Mouse (Mus musculus) heart, embryonic 15.5 days (tissue): ENCODE results near the gene Cabin1. TPM values are rescaled to one million over a fixed set of nuclear protein-coding genes. Genes with fewer than 3 reads are reported as not detected.

ENCODE experiments used
- ATAC-seq: fragments of 200-750 bp; cut with Nextera tagmentation; replicated peaks from 2 replicates; pipeline ENCODE4 v1.8.0; 2017; ENCODE audit warnings: low read depth, moderate TSS enrichment; ENCODE audit not compliant: insufficient number of reproducible peaks, insufficient read depth, low FRiP score
- H3K27ac ChIP-seq: fragments of 300-500 bp; sonication (generic); 2 replicates; pipeline ENCODE4 v1.5.1; 2015; ENCODE audit warnings: mild to moderate bottlenecking, inconsistent platforms
- H3K27me3 ChIP-seq: fragments of 300-500 bp; sonication (generic); 2 replicates; pipeline ENCODE4 v1.6.1; 2015; ENCODE audit warnings: inconsistent platforms
- H3K36me3 ChIP-seq: fragments of 300-500 bp; sonication (generic); 2 replicates; pipeline ENCODE4 v1.6.1; 2015; ENCODE audit warnings: mild to moderate bottlenecking, inconsistent platforms
- H3K4me1 ChIP-seq: fragments of 300-500 bp; sonication (generic); replicated peaks from 2 replicates; pipeline ENCODE4 v1.6.1; 2015; ENCODE audit warnings: inconsistent platforms
- H3K4me2 ChIP-seq: fragments of 300-500 bp; sonication (generic); 2 replicates; pipeline ENCODE4 v1.6.1; 2015; ENCODE audit warnings: inconsistent platforms, mild to moderate bottlenecking, moderate library complexity
- H3K4me3 ChIP-seq: fragments of 300-500 bp; sonication (generic); 2 replicates; pipeline ENCODE4 v1.5.1; 2015; ENCODE audit warnings: mild to moderate bottlenecking, inconsistent platforms
- H3K9ac ChIP-seq: fragments of 300-500 bp; sonication (generic); 2 replicates; pipeline ENCODE4 v1.6.1; 2015; ENCODE audit warnings: mild to moderate bottlenecking, inconsistent platforms
- H3K9me3 ChIP-seq: fragments of 300-500 bp; sonication (generic); replicated peaks from 2 replicates; pipeline ENCODE4 v1.6.1; 2016; ENCODE audit warnings: inconsistent platforms
- WGBS: fragments of 180-500 bp; shearing (Covaris S2); methylation state at CpG from one replicate; pipeline ENCODE4 v1.1.7; 2015; ENCODE audit warnings: mixed read lengths; 5-methylcytosine and 5-hydroxymethylcytosine counted together
- polyA plus RNA-seq: library from polyadenylated mRNA; unstranded; fragments of >200 nt; fragmentation: Nextera tagmentation; extraction: Ambion mirVana; gene quantifications from 2 replicates; pipeline ENCODE4 v1.2.1, GENCODE M21; 2015

The Cabin1 gene
- polyA plus RNA-seq, 1 experiment from 2014 or later: 25.2 TPM

- Histone ChIP-seq H3K9ac (no peak overlapping the region), H3K4me2 (no peak overlapping the region), H3K4me1 (peaks cover 12% of the 10 kb centered on the region), H3K27me3 (no peaks in the 10 kb centered on the region), H3K9me3 (no peaks in the 10 kb centered on the region), H3K27ac (no peak overlapping the region), H3K36me3 (no peaks in the 10 kb centered on the region), H3K4me3 (no peak overlapping the region)
- WGBS: 63% methylated on average over 14 of the region's 14 CpGs
- ATAC-seq: no peak
These were observed 130.5 kb downstream of the Cabin1 start for GRCm38 (mm10) chr10:75633576-75634139.

GRCm38 (mm10) chr10:75633048-75633447, 131.1 kb downstream of the Cabin1 start:
- Histone ChIP-seq H3K27ac (no peak overlapping the region), H3K9me3 (no peaks in the 10 kb centered on the region), H3K4me3 (no peak overlapping the region), H3K9ac (no peak overlapping the region), H3K27me3 (no peaks in the 10 kb centered on the region), H3K4me2 (no peak overlapping the region), H3K4me1 (peaks cover 12% of the 10 kb centered on the region), H3K36me3 (no peaks in the 10 kb centered on the region)
- WGBS: 69% methylated on average over 5 of the region's 5 CpGs
- ATAC-seq: peak; percentile 32; the same call in 1 of the 2 replicates

GRCm38 (mm10) chr10:75632633-75633032, 131.5 kb downstream of the Cabin1 start:
- Histone ChIP-seq H3K9ac (no peak overlapping the region), H3K9me3 (no peaks in the 10 kb centered on the region), H3K4me1 (peaks cover 12% of the 10 kb centered on the region), H3K4me3 (no peak overlapping the region), H3K27me3 (no peaks in the 10 kb centered on the region), H3K27ac (no peak overlapping the region), H3K36me3 (no peaks in the 10 kb centered on the region), H3K4me2 (no peak overlapping the region)
- no peak for ATAC-seq
- WGBS: 43% methylated on average over 5 of the region's 5 CpGs

- no peaks in the 10 kb centered on the region for H3K9me3 ChIP-seq
- WGBS: 54% methylated on average over 3 of the region's 3 CpGs
- H3K4me1 ChIP-seq: peaks cover 1% of the 10 kb centered on the region; the same call in 1 of the 2 replicates
- no peaks in the 10 kb centered on the region for H3K27me3 ChIP-seq
- H3K36me3 ChIP-seq: no peaks in the 10 kb centered on the region
- H3K4me3 ChIP-seq: no peak overlapping the region
- ATAC-seq: no peak
- H3K27ac ChIP-seq: no peak overlapping the region
- H3K4me2 ChIP-seq: no peak overlapping the region
- no peak overlapping the region for H3K9ac ChIP-seq
These were observed 136.7 kb downstream of the Cabin1 start for GRCm38 (mm10) chr10:75627490-75627889.

- no peak overlapping the region for H3K4me2 ChIP-seq
- no peak overlapping the region for H3K27ac ChIP-seq
- no peaks in the 10 kb centered on the region for H3K9me3 ChIP-seq
- WGBS: 58% methylated on average over 3 of the region's 3 CpGs
- ATAC-seq: no peak
- no peak overlapping the region for H3K4me3 ChIP-seq
- no peaks in the 10 kb centered on the region for H3K27me3 ChIP-seq
- H3K4me1 ChIP-seq: no peaks in the 10 kb centered on the region
- H3K36me3 ChIP-seq: no peaks in the 10 kb centered on the region
- H3K9ac ChIP-seq: no peak overlapping the region
These were observed 137.2 kb downstream of the Cabin1 start for GRCm38 (mm10) chr10:75626991-75627390.

- H3K4me2 ChIP-seq: no peak overlapping the region
- no peak overlapping the region for H3K9ac ChIP-seq
- H3K27me3 ChIP-seq: no peaks in the 10 kb centered on the region
- 48% methylated on average over 6 of the region's 6 CpGs for WGBS
- no peak for ATAC-seq
- no peak overlapping the region for H3K27ac ChIP-seq
- H3K4me3 ChIP-seq: no peak overlapping the region
- H3K36me3 ChIP-seq: no peaks in the 10 kb centered on the region
- H3K4me1 ChIP-seq: no peaks in the 10 kb centered on the region
- H3K9me3 ChIP-seq: no peaks in the 10 kb centered on the region
These were observed 138.2 kb downstream of the Cabin1 start for GRCm38 (mm10) chr10:75625920-75626319.

- H3K4me1 ChIP-seq: no peaks in the 10 kb centered on the region
- 43% methylated on average over 3 of the region's 3 CpGs for WGBS
- no peaks in the 10 kb centered on the region for H3K27me3 ChIP-seq
- no peak overlapping the region for H3K9ac ChIP-seq
- no peaks in the 10 kb centered on the region for H3K9me3 ChIP-seq
- ATAC-seq: no peak
- no peak overlapping the region for H3K4me3 ChIP-seq
- no peaks in the 10 kb centered on the region for H3K36me3 ChIP-seq
- H3K4me2 ChIP-seq: no peak overlapping the region
- no peak overlapping the region for H3K27ac ChIP-seq
These were observed 143.3 kb downstream of the Cabin1 start for GRCm38 (mm10) chr10:75620818-75621217.

GRCm38 (mm10) chr10:75616044-75616443, 148.1 kb downstream of the Cabin1 start:
- WGBS: 80% methylated on average over 4 of the region's 4 CpGs
- H3K9me3 ChIP-seq: no peaks in the 10 kb centered on the region
- no peak overlapping the region for H3K9ac ChIP-seq
- no peak for ATAC-seq
- no peak overlapping the region for H3K4me2 ChIP-seq
- no peak overlapping the region for H3K27ac ChIP-seq
- no peaks in the 10 kb centered on the region for H3K27me3 ChIP-seq
- no peaks in the 10 kb centered on the region for H3K36me3 ChIP-seq
- H3K4me3 ChIP-seq: no peak overlapping the region
- no peaks in the 10 kb centered on the region for H3K4me1 ChIP-seq

- WGBS: 46% methylated on average over 7 of the region's 7 CpGs
- no peaks in the 10 kb centered on the region for H3K36me3 ChIP-seq
- no peak overlapping the region for H3K4me3 ChIP-seq
- no peak overlapping the region for H3K9ac ChIP-seq
- H3K4me2 ChIP-seq: no peak overlapping the region
- no peaks in the 10 kb centered on the region for H3K9me3 ChIP-seq
- no peak overlapping the region for H3K27ac ChIP-seq
- H3K4me1 ChIP-seq: peaks cover 1% of the 10 kb centered on the region; the same call in 1 of the 2 replicates
- ATAC-seq: no peak
- H3K27me3 ChIP-seq: no peaks in the 10 kb centered on the region
These were observed 153.7 kb downstream of the Cabin1 start for GRCm38 (mm10) chr10:75610486-75610885.

- Histone ChIP-seq H3K9ac (no peak overlapping the region), H3K36me3 (no peaks in the 10 kb centered on the region), H3K27me3 (no peaks in the 10 kb centered on the region), H3K4me2 (no peak overlapping the region), H3K27ac (no peak overlapping the region), H3K4me3 (no peak overlapping the region), H3K9me3 (no peaks in the 10 kb centered on the region), H3K4me1 (peaks cover 5% of the 10 kb centered on the region)
- no peak; the same call in 1 of the 2 replicates for ATAC-seq
- 88% methylated on average over 11 of the region's 11 CpGs for WGBS
These were observed 155.2 kb downstream of the Cabin1 start for GRCm38 (mm10) chr10:75608975-75609374.

GRCm38 (mm10) chr10:75607253-75607652, 156.9 kb downstream of the Cabin1 start:
- no peak overlapping the region for H3K4me2 ChIP-seq
- WGBS: 88% methylated on average over 4 of the region's 4 CpGs

GRCm38 (mm10) chr10:75605162-75605846, 158.8 kb downstream of the Cabin1 start:
- no peak for ATAC-seq
- H3K27ac ChIP-seq: no peak overlapping the region
- 29% methylated on average over 11 of the region's 11 CpGs for WGBS
- H3K4me1 ChIP-seq: peaks cover 5% of the 10 kb centered on the region
- no peaks in the 10 kb centered on the region for H3K36me3 ChIP-seq
- H3K27me3 ChIP-seq: no peaks in the 10 kb centered on the region
- H3K4me3 ChIP-seq: no peak overlapping the region
- H3K9ac ChIP-seq: no peak overlapping the region
- H3K9me3 ChIP-seq: no peaks in the 10 kb centered on the region
- no peak overlapping the region for H3K4me2 ChIP-seq

More at GRCm38 (mm10) chr10:75607253-75607652, 156.9 kb downstream of the Cabin1 start:
- ATAC-seq: no peak
- Histone ChIP-seq H3K36me3 (no peaks in the 10 kb centered on the region), H3K9ac (no peak overlapping the region), H3K4me1 (peaks cover 5% of the 10 kb centered on the region), H3K27me3 (no peaks in the 10 kb centered on the region), H3K27ac (no peak overlapping the region), H3K9me3 (no peaks in the 10 kb centered on the region), H3K4me3 (no peak overlapping the region)
